Mouse (Mus musculus) midbrain, embryonic 16.5 days (tissue): Measurements from ENCODE around the gene Mttp. TPM values are rescaled to one million over a fixed set of nuclear protein-coding genes. Genes with fewer than 3 reads are reported as not detected.

Experiments
- ATAC-seq: fragments of 200-750 bp; cut with Nextera tagmentation; 2 replicates; pipeline ENCODE4 v1.8.0; 2017; ENCODE audit warnings: moderate TSS enrichment
- H3K27ac ChIP-seq: fragments of 300-500 bp; sonication (generic); 2 replicates; pipeline ENCODE4 v1.5.1; 2014; ENCODE audit warnings: mild to moderate bottlenecking, low read length, mixed read lengths
- H3K27me3 ChIP-seq: fragments of 300-500 bp; sonication (generic); 2 replicates; pipeline ENCODE4 v1.6.1; 2014; ENCODE audit warnings: low read depth, low read length, mixed read lengths; ENCODE audit not compliant: control insufficient read depth, insufficient read depth
- H3K36me3 ChIP-seq: fragments of 300-500 bp; sonication (generic); 2 replicates; pipeline ENCODE4 v1.6.1; 2014; ENCODE audit warnings: mild to moderate bottlenecking, low read length, moderate library complexity, mixed read lengths; ENCODE audit not compliant: control insufficient read depth, insufficient read depth
- H3K4me1 ChIP-seq: fragments of 300-500 bp; sonication (generic); 2 replicates; pipeline ENCODE4 v1.6.1; 2014; ENCODE audit warnings: mild to moderate bottlenecking, low read length, mixed read lengths; ENCODE audit not compliant: control insufficient read depth, insufficient read depth
- H3K4me2 ChIP-seq: fragments of 300-500 bp; sonication (generic); 2 replicates; pipeline ENCODE4 v1.6.1; 2014; ENCODE audit warnings: mild to moderate bottlenecking, low read length, mixed read lengths
- H3K4me3 ChIP-seq: fragments of 300-500 bp; sonication (generic); 2 replicates; pipeline ENCODE4 v1.5.1; 2014; ENCODE audit warnings: low read depth, mild to moderate bottlenecking, low read length, moderate library complexity, mixed read lengths
- H3K9ac ChIP-seq: fragments of 300-500 bp; sonication (generic); 2 replicates; pipeline ENCODE4 v1.6.1; 2014; ENCODE audit warnings: low read depth, low read length, mixed read lengths
- H3K9me3 ChIP-seq: fragments of 300-500 bp; sonication (generic); replicated peaks from 2 replicates; pipeline ENCODE4 v1.6.1; 2014; ENCODE audit warnings: mild to moderate bottlenecking, low read length, mixed read lengths; ENCODE audit not compliant: control insufficient read depth, poor library complexity, severe bottlenecking
- WGBS: fragments of 180-500 bp; shearing (Covaris S2); extraction: QIAGEN DNeasy Blood & Tissue Kit; methylation state at CpG from one replicate; pipeline ENCODE4 v1.1.7; 2014; 5-methylcytosine and 5-hydroxymethylcytosine counted together
- polyA plus RNA-seq: library from polyadenylated mRNA; unstranded; fragments of >200 nt; fragmentation: Nextera tagmentation; extraction: Ambion mirVana; gene quantifications from 2 replicates; pipeline ENCODE4 v1.2.1, GENCODE M21; 2015

The Mttp gene
- polyA plus RNA-seq, 1 experiment from 2014 or later, result 10.2 TPM

DNA sequence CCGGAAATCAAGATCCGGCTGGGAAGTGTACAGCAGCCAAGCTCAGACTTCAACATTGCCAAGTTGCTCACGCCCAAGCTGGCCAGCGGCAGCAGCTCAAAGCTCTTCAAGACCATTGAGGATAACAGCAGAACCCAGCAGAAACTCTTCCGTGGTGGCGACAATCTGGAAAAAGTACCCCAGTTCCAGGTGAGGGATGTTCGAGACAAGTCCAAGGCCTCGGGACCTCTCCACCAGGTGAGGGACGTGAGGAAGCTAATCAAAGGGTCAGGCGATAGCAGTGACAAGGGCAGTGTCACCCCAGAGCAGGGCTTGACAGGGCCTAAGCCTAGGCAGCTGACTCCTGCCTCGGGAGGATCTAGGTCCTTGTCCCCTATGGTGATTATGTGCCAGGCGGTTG is 76.7 kb downstream of the Mttp start:
- Histone ChIP-seq H3K4me2 (no peak overlapping the region), H3K9me3 (no peaks in the 10 kb centered on the region), H3K36me3 (no peaks in the 10 kb centered on the region), H3K27me3 (no peaks in the 10 kb centered on the region), H3K27ac (no peak overlapping the region), H3K9ac (no peak overlapping the region), H3K4me3 (no peak overlapping the region), H3K4me1 (peaks cover 4% of the 10 kb centered on the region; the same call in 1 of the 2 replicates)
- 95% methylated on average over 12 of the region's 12 CpGs for WGBS
- ATAC-seq, result no peak

DNA sequence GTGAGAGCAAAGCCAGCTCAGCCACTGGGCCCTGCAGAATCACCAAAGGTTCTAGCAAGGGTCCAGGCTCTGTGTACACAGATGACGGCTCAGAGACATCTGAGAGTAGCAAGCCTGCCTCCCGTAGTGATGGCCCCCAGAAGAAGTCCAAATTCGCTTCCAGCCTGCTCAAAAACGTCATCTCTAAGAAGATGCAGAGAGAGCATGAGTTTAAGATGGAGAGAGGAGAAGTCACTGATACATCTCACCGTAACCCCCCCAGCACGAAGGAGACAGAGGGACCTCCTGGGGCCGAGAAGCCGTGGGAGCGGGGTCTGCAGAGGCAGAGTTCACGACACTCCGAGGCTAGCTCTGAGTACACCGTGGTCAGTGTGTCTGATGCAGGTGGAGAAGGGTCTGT is 77.5 kb downstream of the Mttp start, which contains the start of gene Gm5105:
Gene Gm5105, minus strand, starts transcription at position 101 of the 400 bp plus-strand sequence.
- no peaks in the 10 kb centered on the region for H3K9me3 ChIP-seq
- H3K4me3 ChIP-seq, result no peak within 1 kb of the TSS
- 93% methylated on average over 12 of the region's 12 CpGs for WGBS
- peaks cover 4% of the 10 kb centered on the region; the same call in 1 of the 2 replicates for H3K4me1 ChIP-seq
- no peak for ATAC-seq
- H3K4me2 ChIP-seq, result peak within 1 kb of the TSS; percentile 33
- no peak within 1 kb of the TSS for H3K9ac ChIP-seq
- no peaks in the 10 kb centered on the region for H3K36me3 ChIP-seq
- H3K27ac ChIP-seq, result no peak within 1 kb of the TSS
- no peaks in the 10 kb centered on the region for H3K27me3 ChIP-seq

DNA sequence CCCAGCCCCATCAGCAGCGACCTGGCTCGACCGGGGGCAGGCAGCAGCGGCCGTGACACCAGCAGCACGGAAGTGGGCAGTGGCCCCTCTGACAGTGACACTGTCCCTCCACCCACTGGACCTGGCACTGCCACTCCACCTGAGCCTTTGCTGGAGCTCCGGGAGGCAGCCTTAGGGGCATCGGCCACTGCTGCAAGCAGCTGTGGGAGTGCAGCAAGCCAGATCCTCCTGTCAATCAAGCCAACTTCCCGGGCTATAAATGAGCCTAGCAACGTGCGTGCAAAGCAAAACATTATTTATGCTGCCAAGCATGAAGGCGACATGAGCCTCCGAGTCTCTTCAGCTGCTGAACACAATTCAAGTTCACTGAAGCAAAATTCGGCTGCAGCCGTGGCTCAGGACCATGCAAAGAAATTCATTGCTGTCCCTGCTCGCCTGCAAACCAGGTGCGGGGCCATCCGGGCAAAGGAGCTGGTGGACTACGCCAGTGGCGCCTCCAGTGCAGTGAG is 78.4 kb downstream of the Mttp start:
- no peak overlapping the region for H3K4me3 ChIP-seq
- 67% methylated on average over 20 of the region's 20 CpGs for WGBS
- H3K9me3 ChIP-seq, result no peaks in the 10 kb centered on the region
- no peaks in the 10 kb centered on the region for H3K27me3 ChIP-seq
- no peaks in the 10 kb centered on the region for H3K36me3 ChIP-seq
- ATAC-seq, result no peak
- no peak overlapping the region for H3K27ac ChIP-seq
- H3K4me1 ChIP-seq, result peaks cover 4% of the 10 kb centered on the region; the same call in 1 of the 2 replicates
- H3K9ac ChIP-seq, result no peak overlapping the region
- peak overlapping the region; percentile 33 for H3K4me2 ChIP-seq

DNA sequence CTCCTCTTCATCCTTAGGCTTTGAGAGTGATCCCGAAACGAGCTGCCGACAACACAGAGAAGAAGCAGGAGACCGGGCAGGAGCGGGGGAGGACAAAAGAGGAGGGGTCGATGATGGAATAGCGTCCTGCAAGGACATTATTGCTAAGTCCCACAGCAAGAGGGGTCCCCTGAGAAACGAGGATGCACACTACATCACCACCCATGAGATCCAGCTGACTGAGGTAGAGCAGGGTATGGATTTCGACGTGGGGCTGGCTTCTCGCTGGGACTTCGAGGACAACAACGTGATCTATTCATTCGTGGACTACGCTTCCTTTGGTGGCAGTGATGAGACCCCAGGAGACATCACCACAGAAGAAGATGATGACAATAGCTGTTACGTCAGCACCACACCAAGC is 78.8 kb downstream of the Mttp start:
- Histone ChIP-seq H3K9ac (no peak overlapping the region), H3K27ac (no peak overlapping the region), H3K9me3 (no peaks in the 10 kb centered on the region), H3K4me2 (no peak overlapping the region), H3K36me3 (no peaks in the 10 kb centered on the region), H3K4me1 (peaks cover 4% of the 10 kb centered on the region; the same call in 1 of the 2 replicates), H3K4me3 (no peak overlapping the region), H3K27me3 (no peaks in the 10 kb centered on the region)
- ATAC-seq, result no peak
- 78% methylated on average over 16 of the region's 16 CpGs for WGBS

DNA sequence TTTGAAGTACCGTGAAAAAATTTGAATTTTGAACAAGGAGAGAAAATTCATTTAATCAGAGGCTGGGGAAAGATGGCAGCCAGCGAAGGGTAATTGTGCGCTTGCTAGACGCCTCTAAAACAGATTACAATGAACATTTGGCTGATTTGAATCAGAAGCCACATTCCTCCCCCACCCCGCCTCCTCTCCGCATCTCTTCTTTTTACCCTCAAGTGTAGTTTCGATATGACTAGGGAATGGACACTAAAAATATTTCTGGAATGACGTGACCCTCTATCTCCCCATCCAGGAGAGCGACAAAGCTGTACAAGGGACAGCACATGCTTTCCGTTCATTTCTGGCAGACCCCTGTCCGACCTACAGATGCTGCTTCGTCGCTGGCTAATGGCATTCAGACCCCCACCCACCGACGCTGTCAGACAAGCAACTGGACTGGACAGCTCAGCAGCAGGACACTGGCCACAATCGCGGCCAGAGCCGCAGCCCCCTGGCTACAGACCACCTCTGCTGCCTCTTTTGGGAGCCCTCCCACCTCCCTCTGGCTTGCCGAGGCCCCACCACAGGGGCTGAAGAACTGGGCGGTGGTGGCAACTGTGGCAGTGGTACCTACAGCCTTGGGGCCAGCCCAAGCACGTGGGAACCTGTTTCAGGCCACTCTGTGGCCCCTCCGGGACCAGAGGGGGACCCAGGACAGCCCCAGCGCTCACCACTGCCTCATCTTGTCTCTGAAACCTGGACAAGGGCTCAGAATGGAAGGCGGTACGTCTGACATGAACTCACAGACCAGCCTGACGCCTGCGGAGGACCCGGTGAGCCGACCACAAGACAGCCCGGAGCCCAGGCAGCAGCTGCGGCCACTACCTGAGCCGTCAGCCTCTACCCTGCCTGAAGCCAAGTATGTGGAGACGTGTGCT is 79.8 kb downstream of the Mttp start, which contains the start of gene 1110002E22Rik:
Gene 1110002E22Rik, plus strand, starts transcription at position 321 of the 914 bp plus-strand sequence.
- peak; percentile 33; the same call in 1 of the 2 replicates for ATAC-seq

DNA sequence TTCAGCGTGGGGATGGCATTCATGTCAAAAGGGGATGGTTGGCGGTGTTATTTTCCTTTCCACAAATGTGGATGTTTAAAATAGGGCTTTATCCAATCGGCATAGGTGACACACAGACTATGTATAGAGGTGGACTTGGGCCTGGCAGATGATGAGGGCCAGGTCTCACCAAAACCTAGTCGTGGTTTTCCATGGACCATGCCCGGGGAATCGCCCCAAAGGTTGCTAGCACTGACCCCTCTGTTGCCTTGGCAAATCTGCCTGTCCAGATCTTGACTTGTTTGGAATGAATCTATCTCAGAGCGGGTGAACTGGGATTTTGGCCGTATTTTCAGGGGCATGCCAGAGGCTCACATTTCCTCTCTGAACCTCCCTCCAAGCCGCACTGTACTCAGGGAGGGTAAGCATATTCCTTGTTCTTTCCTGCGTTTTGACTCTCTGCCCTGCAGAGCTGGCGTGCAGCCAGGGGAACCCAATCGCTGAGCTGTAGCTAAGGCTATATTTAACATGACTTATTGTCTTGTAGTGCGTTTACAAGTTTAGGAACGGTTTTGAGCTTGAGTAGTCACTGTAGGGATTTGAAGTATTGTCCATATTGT is 80.9 kb downstream of the Mttp start:
- 0 out of 2 replicates have a peak, but pooled peaks have one; percentile 54 for ATAC-seq
- Histone ChIP-seq H3K4me3 (no peak overlapping the region), H3K9me3 (no peaks in the 10 kb centered on the region), H3K9ac (no peak overlapping the region), H3K27ac (no peak overlapping the region), H3K4me2 (no peak overlapping the region), H3K27me3 (no peaks in the 10 kb centered on the region), H3K4me1 (peaks cover 4% of the 10 kb centered on the region; the same call in 1 of the 2 replicates), H3K36me3 (no peaks in the 10 kb centered on the region)
- 62% methylated on average over 14 of the region's 14 CpGs for WGBS

More for the DNA sequence above, 79.8 kb downstream of the Mttp start, which contains the start of gene 1110002E22Rik:
- Histone ChIP-seq H3K4me1 (peaks cover 4% of the 10 kb centered on the region; the same call in 1 of the 2 replicates), H3K4me2 (no peak within 1 kb of the TSS), H3K36me3 (no peaks in the 10 kb centered on the region), H3K4me3 (no peak within 1 kb of the TSS), H3K9me3 (no peaks in the 10 kb centered on the region), H3K27me3 (no peaks in the 10 kb centered on the region), H3K27ac (no peak within 1 kb of the TSS), H3K9ac (no peak within 1 kb of the TSS; the same call in 1 of the 2 replicates)
- WGBS, result 73% methylated on average over 33 of the region's 33 CpGs

DNA sequence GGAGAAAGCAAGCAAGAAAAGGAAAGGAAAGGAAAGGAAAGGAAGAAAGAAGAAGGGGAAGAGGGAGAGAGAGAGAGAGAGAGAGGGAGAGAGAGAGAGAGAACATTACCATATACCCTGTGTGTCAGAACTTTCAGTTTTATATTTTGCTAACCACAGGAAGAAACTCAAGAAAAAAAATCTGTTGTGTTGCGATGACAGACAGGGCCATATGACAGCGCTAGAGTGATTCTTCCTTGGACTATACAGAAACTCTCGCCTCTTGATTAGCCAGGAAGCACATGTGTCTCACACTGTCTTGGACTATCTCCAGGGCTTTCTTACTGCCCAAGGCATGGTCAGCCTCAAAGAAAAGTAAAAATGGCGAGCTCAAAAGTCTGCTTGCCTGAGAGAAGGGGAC is 82.1 kb downstream of the Mttp start:
- no peak overlapping the region for H3K9ac ChIP-seq
- H3K36me3 ChIP-seq, result no peaks in the 10 kb centered on the region
- H3K4me1 ChIP-seq, result peaks cover 7% of the 10 kb centered on the region; the same call in 1 of the 2 replicates
- ATAC-seq, result no peak
- H3K27ac ChIP-seq, result no peak overlapping the region
- H3K4me2 ChIP-seq, result no peak overlapping the region
- H3K4me3 ChIP-seq, result no peak overlapping the region
- H3K27me3 ChIP-seq, result no peaks in the 10 kb centered on the region
- no peaks in the 10 kb centered on the region for H3K9me3 ChIP-seq
- 90% methylated on average over 4 of the region's 4 CpGs for WGBS

DNA sequence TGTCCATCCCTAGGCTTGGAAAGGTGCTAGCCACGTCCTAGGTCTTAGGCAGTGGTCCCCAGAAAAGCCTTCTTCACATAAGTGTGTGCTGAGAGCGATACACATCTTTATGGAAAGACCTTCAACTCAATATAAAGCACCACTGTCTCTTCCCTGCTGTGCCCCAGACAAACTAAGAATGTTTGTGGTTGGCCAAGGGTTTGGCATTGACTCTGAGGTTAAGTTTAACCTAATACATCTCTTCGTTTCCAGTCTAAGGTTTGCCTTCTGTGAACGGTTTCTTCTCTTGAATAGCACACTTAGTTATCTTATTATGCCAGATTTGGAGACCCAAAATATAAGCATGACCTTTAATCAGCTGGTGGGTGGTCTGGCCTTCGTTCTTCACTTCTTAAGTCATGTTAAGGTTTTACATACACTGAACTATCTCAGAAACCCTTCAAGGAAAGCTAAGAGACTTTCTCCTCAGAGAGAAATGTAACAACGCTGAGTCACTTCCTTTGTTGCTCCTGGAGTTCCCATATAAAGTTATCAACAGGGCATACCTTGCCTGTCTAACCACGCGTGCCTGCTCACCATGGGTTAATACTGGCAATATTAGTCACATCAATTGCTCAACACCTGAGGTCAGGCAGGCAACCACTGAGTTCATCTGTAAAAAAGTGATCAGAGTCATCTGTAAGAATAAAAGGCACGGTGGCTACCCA is 83.4 kb downstream of the Mttp start:
- no peak for ATAC-seq
- H3K4me3 ChIP-seq, result no peak overlapping the region
- H3K4me2 ChIP-seq, result no peak overlapping the region
- 89% methylated on average over 9 of the region's 9 CpGs for WGBS
- H3K36me3 ChIP-seq, result no peaks in the 10 kb centered on the region
- H3K27me3 ChIP-seq, result no peaks in the 10 kb centered on the region
- no peak overlapping the region for H3K9ac ChIP-seq
- peaks cover 7% of the 10 kb centered on the region; the same call in 1 of the 2 replicates for H3K4me1 ChIP-seq
- no peaks in the 10 kb centered on the region for H3K9me3 ChIP-seq
- no peak overlapping the region for H3K27ac ChIP-seq
